ENCODE assay signal across 19 mouse cellular contexts in genomic region chr2:133615299-133615698, GRCm38 (mm10).
"Had no signal": no experiment of that assay in that cellular context is flagged by ENCODE, and none has a peak within 500 bp of the region (broad histone marks: within the 10 kb centered on the region; RNA-seq: fewer than 3 reads in every experiment).

No protein-coding gene starts in this region.

- ATAC-seq: hindbrain, embryonic 16.5 days; inflammation-experienced regulatory T-cells, adult 6 months; intestine, postnatal 0 days had no signal

- H3K4me1 ChIP-seq: heart, embryonic 10.5 days; heart, embryonic 12.5 days; hindbrain, embryonic 10.5 days; hindbrain, embryonic 12.5 days; intestine, embryonic 15.5 days; limb, embryonic 12.5 days; liver, embryonic 13.5 days; liver, embryonic 15.5 days had no signal

- H3K27me3 ChIP-seq: heart, embryonic 12.5 days; hindbrain, embryonic 12.5 days; intestine, embryonic 15.5 days; limb, embryonic 12.5 days had no signal

- H3K9ac ChIP-seq: heart, embryonic 12.5 days; hindbrain, embryonic 12.5 days; hindbrain, embryonic 14.5 days; intestine, embryonic 15.5 days; limb, embryonic 12.5 days; liver, embryonic 13.5 days; liver, embryonic 15.5 days had no signal

- H3K27ac ChIP-seq: gastrocnemius, adult 2 months; heart, embryonic 10.5 days; hindbrain, embryonic 10.5 days; hindbrain, embryonic 12.5 days; hindbrain, embryonic 14.5 days; intestine, embryonic 15.5 days; layer of hippocampus, adult 2 months; left cerebral cortex, adult 2 months; limb, embryonic 10.5 days; limb, embryonic 12.5 days; liver, embryonic 13.5 days; liver, embryonic 15.5 days had no signal

- H3K4me3 ChIP-seq: gastrocnemius, adult 2 months; heart, embryonic 10.5 days; heart, embryonic 12.5 days; hindbrain, embryonic 10.5 days; hindbrain, embryonic 12.5 days; intestine, embryonic 15.5 days; layer of hippocampus, adult 2 months; left cerebral cortex, adult 2 months; limb, embryonic 10.5 days; limb, embryonic 12.5 days; liver, embryonic 13.5 days; liver, embryonic 15.5 days had no signal

- H3K36me3 ChIP-seq: heart, embryonic 10.5 days; heart, embryonic 12.5 days; hindbrain, embryonic 10.5 days; hindbrain, embryonic 12.5 days; intestine, embryonic 15.5 days; limb, embryonic 10.5 days; limb, embryonic 12.5 days; liver, embryonic 13.5 days; liver, embryonic 15.5 days had no signal

- H3K9me3 ChIP-seq: heart, embryonic 10.5 days; heart, embryonic 12.5 days; hindbrain, embryonic 10.5 days; hindbrain, embryonic 12.5 days; intestine, embryonic 15.5 days; limb, embryonic 10.5 days; limb, embryonic 12.5 days; liver, embryonic 13.5 days; liver, embryonic 15.5 days had no signal

- DNase-seq: gastrocnemius, postnatal 25 days; kidney, adult 18-20 months; liver, embryonic 13.5 days had no signal

- H3K4me2 ChIP-seq: heart, embryonic 12.5 days; hindbrain, embryonic 12.5 days; hindbrain, embryonic 14.5 days; intestine, embryonic 15.5 days; limb, embryonic 12.5 days; liver, embryonic 11.5 days; liver, embryonic 13.5 days; liver, embryonic 15.5 days had no signal
